Mouse (Mus musculus): ENCODE data around the gene Atxn2. TPM values are rescaled to one million over a fixed set of nuclear protein-coding genes. Genes with fewer than 3 reads are reported as not detected.
"Not testable (repeated sequence)": the region's sequence is repeated elsewhere in the genome, so short reads cannot be mapped to it uniquely, and the experiment has no call there.

Atxn2 gene
- polyA plus RNA-seq, 1 experiment from 2014 or later = 42.0 TPM

DNA sequence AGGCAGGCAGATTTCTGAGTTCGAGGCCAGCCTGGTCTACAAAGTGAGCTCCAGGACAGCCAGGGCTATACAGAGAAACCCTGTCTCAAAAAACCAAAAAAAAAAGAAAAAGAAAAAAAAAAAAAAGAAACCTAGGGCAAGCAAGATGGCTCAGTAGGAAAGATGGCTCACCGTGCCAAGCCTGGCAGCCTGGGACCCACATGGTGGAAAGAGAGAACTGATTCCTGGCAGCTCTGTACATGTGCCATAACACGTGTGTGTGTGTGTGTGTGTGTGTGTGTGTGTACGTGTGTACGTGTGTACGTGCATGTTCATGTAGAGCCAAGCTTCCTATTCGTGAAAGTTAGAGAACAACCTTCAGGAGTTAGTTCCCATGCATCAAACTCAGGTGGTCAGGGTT, 19.7 kb upstream of the Atxn2 start:
- WGBS = 95% methylated on average over 7 of the region's 7 CpGs
- not testable (repeated sequence) for H3K9me3 ChIP-seq; H3K4me3 ChIP-seq; DNase-seq (ENCODE audit: low spot score); H3K4me1 ChIP-seq (replicated peaks); H3K27me3 ChIP-seq (ENCODE audit: insufficient read depth, poor library complexity, severe bottlenecking); H3K27ac ChIP-seq
- peaks cover 17% of the 10 kb centered on the region for H3K36me3 ChIP-seq

DNA sequence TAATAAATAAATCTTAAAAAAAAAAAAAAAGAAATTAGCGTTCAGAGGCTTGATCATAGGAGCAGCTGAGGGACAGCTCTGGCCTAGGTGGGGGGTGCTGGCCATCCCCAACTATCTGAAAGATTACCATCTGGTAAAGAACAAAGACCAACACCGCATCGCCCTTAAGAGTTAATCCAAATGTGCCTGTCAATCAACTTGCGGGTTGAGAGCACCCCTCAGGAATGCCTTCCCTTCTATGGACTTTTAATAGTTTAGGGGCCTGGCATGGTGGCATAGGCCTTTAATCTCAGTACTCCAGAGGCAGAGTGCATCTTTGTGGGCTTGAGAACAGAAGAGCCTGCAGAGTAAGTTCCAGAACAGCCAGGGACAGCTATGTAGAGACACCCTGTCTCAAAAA, 18.2 kb upstream of the Atxn2 start:
- Histone ChIP-seq H3K36me3 (peaks cover 2% of the 10 kb centered on the region), H3K9me3 (no peaks in the 10 kb centered on the region), H3K4me3 (no peak overlapping the region), H3K27me3 (ENCODE audit: insufficient read depth, poor library complexity, severe bottlenecking) (no peaks in the 10 kb centered on the region), H3K4me1 (replicated peaks) (peaks cover 4% of the 10 kb centered on the region), H3K27ac (no peak overlapping the region)
- no peak for DNase-seq (ENCODE audit: low spot score)
- 83% methylated on average over 4 of the region's 4 CpGs for WGBS

DNA sequence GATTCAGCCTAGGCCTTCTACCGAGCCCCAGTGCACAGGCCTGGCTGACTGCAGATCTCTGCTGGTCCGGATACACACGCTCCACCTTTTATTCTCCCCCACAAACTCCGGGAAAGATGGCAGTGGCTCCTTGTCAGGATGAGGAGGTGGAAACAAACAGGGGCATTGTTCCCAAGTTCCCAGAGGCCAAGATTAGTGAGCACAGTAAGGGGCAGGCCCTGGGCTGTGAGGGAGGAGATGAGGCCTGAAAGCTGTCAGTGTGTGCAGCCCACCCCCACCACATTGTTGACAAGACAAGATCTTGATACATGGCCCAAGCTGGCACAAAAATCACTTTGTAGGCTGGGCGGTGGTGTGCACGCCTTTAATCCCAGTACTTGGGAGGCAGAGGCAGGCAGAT, 14.4 kb upstream of the Atxn2 start:
- no peak overlapping the region for H3K27ac ChIP-seq
- no peak overlapping the region for H3K4me3 ChIP-seq
- H3K4me1 ChIP-seq (replicated peaks) = peaks cover 13% of the 10 kb centered on the region
- H3K27me3 ChIP-seq (ENCODE audit: insufficient read depth, poor library complexity, severe bottlenecking) = no peaks in the 10 kb centered on the region
- DNase-seq (ENCODE audit: low spot score) = peak; percentile 9
- WGBS = 59% methylated on average over 6 of the region's 6 CpGs
- no peaks in the 10 kb centered on the region for H3K9me3 ChIP-seq
- H3K36me3 ChIP-seq = no peaks in the 10 kb centered on the region

DNA sequence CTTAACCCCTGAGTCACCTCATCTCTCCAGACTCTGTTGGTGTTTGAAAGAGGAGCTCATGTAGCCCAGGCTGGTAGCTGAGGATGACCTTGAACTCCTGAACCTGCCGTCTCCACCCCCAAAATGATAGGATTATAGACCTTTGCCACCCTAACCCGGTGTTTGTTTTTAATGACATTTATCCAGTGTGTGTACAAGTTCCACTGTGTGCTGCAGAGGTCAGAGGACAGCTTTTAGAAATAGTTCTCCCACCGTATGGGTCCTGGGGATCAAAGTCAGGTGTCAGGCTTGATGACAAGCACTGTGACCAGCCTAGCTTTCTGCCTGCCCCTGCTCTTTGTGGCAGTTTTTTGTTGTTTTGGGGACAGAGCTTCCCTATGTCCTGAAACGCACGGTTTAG, 11.2 kb upstream of the Atxn2 start:
- no peak for DNase-seq (ENCODE audit: low spot score)
- Histone ChIP-seq H3K4me1 (replicated peaks) (peaks cover 19% of the 10 kb centered on the region), H3K36me3 (no peaks in the 10 kb centered on the region), H3K27me3 (ENCODE audit: insufficient read depth, poor library complexity, severe bottlenecking) (no peaks in the 10 kb centered on the region), H3K27ac (no peak overlapping the region), H3K4me3 (no peak overlapping the region), H3K9me3 (no peaks in the 10 kb centered on the region)
- 48% methylated on average over 5 of the region's 5 CpGs for WGBS

DNA sequence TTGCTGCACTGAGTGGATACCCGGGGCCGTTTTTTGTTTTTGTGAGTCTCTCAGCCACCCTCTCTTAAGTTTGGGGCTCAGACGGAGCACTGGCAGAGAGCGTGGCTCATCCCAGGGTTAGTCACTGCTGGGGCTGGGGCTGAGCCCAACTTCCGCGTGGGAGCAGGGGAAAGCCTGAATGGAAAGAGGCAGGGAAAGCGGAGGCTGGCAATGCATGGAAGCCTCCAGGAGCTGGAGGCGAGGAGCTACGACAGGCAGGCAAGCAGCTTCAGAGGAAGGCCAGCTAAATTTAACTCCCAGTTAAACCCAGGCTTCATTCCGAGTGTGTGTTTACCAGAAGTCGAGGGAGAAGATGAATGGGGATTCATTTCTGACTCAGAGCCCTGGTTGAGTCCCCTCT, 10.6 kb upstream of the Atxn2 start:
- DNase-seq (ENCODE audit: low spot score) = no peak
- H3K27ac ChIP-seq = peak overlapping the region; percentile 54; the same call in 1 of the 2 replicates
- peaks cover 23% of the 10 kb centered on the region for H3K4me1 ChIP-seq (replicated peaks)
- H3K27me3 ChIP-seq (ENCODE audit: insufficient read depth, poor library complexity, severe bottlenecking) = no peaks in the 10 kb centered on the region
- WGBS = 35% methylated on average over 11 of the region's 11 CpGs
- no peak overlapping the region; the same call in 1 of the 2 replicates for H3K4me3 ChIP-seq
- H3K9me3 ChIP-seq = no peaks in the 10 kb centered on the region
- H3K36me3 ChIP-seq = no peaks in the 10 kb centered on the region

DNA sequence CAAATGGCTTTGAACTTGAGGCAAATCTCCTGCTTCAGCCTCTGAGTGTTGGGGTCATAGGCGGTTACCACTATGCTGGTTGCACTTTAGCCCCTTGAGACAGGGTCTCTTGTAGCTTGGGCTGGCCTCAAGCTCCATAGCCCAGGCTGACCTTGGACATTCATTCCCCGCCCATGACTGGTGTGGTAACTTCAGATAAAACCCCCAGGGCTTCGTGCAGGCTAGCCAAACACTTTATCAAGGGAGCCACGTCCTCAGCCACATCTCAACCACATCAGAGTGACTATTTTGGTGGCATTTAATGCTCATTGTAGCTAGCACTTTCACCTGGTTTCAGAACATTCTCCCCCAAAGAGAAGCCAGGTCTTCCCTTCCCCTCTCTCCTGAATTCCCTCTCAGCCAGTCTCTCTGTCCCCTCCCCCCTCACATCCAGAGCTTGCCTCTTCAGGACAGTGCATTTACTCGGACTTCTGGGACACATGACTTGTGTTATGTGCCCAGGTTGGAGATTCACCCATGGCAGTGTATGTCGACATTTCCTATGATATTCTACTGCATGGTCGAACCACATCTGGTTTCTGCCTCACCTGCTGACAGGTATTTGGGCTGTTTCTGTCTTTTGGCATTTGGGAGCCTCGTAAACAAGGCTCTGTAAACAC, 9.9 kb upstream of the Atxn2 start:
- no peak overlapping the region for H3K4me3 ChIP-seq
- H3K9me3 ChIP-seq = no peaks in the 10 kb centered on the region
- DNase-seq (ENCODE audit: low spot score) = no peak
- H3K27ac ChIP-seq = peak overlapping the region; percentile 56; the same call in 1 of the 2 replicates
- H3K4me1 ChIP-seq (replicated peaks) = peaks cover 23% of the 10 kb centered on the region
- 59% methylated on average over 8 of the region's 8 CpGs for WGBS
- H3K27me3 ChIP-seq (ENCODE audit: insufficient read depth, poor library complexity, severe bottlenecking) = no peaks in the 10 kb centered on the region
- no peaks in the 10 kb centered on the region for H3K36me3 ChIP-seq

DNA sequence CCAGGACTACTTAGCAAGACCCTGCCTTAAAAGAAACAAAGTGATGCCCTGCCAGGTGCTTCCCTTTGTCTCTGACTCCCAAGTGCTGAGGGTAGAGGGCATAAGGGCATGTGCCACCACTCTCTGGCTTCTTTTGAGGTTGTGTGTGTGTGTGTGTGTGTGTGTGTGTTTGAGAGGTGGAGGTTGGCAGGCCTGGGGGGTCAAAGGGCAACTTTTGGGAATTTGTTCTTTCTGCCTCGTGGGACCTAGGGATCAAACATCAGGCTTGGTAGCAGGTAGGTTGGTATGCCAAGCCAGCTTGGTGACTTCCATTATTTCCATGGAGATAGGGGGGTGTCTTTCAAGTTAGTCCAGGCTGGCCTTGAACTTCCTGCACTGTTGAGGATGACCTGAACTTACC, 7.8 kb upstream of the Atxn2 start:
- H3K4me3 ChIP-seq = no peak overlapping the region
- no peak for DNase-seq (ENCODE audit: low spot score)
- peaks cover 19% of the 10 kb centered on the region for H3K4me1 ChIP-seq (replicated peaks)
- no peaks in the 10 kb centered on the region for H3K36me3 ChIP-seq
- H3K27me3 ChIP-seq (ENCODE audit: insufficient read depth, poor library complexity, severe bottlenecking) = no peaks in the 10 kb centered on the region
- no peaks in the 10 kb centered on the region for H3K9me3 ChIP-seq
- H3K27ac ChIP-seq = 0 out of 2 replicates have a peak overlapping the region, but pooled peaks have one; percentile 16
- 67% methylated on average over 1 of the region's 1 CpGs for WGBS

DNA sequence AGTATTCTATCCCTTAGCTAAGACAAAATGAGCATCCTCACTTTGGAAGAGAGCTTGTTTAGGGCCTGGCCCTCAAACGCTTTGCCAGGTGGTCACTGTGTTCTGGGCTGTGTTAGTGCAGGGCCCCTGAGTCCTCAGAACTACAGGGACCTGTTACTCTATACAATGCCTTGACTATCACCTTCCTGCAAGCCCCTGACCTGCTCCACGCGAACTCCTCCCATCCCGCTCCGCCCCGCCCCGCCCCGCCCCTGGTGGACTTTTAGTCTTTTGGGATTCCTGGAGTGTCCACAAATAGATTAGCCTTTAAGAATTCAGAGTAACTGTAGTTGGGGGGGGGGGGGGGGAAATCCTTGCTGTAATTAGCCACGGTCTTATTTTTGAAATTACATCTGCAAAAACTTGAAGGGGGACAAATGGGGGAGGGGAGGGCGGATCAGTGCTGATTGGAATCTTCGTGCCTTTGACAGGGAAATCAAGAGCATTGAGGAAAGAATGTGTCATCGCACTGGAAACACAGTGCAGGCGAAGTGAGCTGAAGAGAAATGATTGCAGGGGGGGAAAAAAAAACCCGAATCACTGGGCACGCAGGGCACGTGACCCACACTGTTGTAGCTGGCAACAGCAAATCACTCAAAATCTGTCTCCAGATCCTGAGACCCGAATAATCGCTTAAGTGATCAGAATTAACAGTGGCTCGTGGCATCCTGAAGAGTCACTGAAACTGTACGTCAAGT, 6.5 kb upstream of the Atxn2 start:
- Histone ChIP-seq H3K36me3 (no peaks in the 10 kb centered on the region), H3K27ac (no peak overlapping the region), H3K4me3 (peak overlapping the region; percentile 37), H3K9me3 (no peaks in the 10 kb centered on the region), H3K4me1 (replicated peaks) (peaks cover 19% of the 10 kb centered on the region), H3K27me3 (ENCODE audit: insufficient read depth, poor library complexity, severe bottlenecking) (no peaks in the 10 kb centered on the region)
- DNase-seq (ENCODE audit: low spot score) = peak; percentile 21
- WGBS = 9% methylated on average over 20 of the region's 20 CpGs

DNA sequence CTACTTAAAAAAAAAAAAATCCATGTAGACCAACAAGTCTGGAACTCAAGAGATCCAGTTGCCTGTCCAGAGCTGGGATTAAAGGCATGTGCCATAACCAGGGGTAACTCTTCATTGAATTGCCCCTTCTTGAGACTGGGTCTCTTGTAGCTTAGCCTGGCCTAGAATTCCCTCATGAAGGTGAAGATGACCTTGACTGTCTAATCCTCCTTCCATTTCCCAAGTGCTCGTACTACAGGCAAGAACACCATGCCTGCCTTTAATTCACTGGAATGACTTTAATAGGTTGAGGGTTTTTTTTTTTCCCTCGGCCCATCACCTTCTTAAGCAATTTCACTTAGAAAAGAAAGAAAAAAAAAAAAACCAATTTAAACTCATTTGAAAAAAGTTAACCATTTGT, 735 bp upstream of the Atxn2 start:
- no peak for DNase-seq (ENCODE audit: low spot score)
- no peaks in the 10 kb centered on the region for H3K9me3 ChIP-seq
- H3K27me3 ChIP-seq (ENCODE audit: insufficient read depth, poor library complexity, severe bottlenecking) = no peaks in the 10 kb centered on the region
- WGBS = 74% methylated on average over 2 of the region's 2 CpGs
- peaks cover 3% of the 10 kb centered on the region; the same call in 1 of the 2 replicates for H3K36me3 ChIP-seq
- peak overlapping the region; percentile 100 for H3K4me3 ChIP-seq
- H3K4me1 ChIP-seq (replicated peaks) = peaks cover 33% of the 10 kb centered on the region
- H3K27ac ChIP-seq = no peak overlapping the region

DNA sequence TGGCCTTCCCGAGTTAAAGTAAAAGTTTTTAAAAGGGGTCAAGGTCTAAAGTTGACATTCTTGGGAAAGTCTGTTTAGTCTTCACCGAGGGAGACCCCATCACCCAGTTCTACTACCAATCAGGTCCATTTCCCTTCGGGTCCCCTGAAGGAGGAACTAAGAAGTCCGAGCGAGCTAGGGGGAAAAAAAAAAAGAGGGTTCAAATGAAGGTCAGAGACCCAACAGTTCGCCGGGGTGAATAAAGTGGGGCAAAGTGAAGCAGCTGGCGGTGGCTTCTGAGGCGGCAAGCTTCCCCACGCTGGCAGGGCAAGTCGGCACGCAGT, 325 bp upstream of the Atxn2 start:
- 1% methylated on average over 12 of the region's 12 CpGs for WGBS
- Histone ChIP-seq H3K27ac (peak overlapping the region; percentile 99), H3K4me1 (replicated peaks) (peaks cover 38% of the 10 kb centered on the region), H3K9me3 (no peaks in the 10 kb centered on the region), H3K4me3 (peak overlapping the region; percentile 100), H3K27me3 (ENCODE audit: insufficient read depth, poor library complexity, severe bottlenecking) (no peaks in the 10 kb centered on the region), H3K36me3 (peaks cover 7% of the 10 kb centered on the region; the same call in 1 of the 2 replicates)
- DNase-seq (ENCODE audit: low spot score) = no peak

DNA sequence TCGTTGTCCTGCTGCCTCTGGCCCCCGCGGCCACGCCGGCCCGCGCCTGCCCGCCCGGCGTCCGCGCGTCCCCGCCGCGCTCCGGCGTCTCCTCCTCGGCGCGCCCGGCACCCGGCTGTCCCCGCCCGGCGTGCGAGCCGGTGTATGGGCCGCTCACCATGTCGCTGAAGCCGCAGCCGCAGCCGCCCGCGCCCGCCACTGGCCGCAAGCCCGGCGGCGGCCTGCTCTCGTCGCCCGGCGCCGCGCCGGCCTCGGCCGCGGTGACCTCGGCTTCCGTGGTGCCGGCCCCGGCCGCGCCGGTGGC, 743 bp downstream of the Atxn2 start:
- under 1% methylated on average over 57 of the region's 57 CpGs for WGBS
- no peak for DNase-seq (ENCODE audit: low spot score)
- H3K27ac ChIP-seq = peak overlapping the region; percentile 99
- peaks cover 45% of the 10 kb centered on the region for H3K4me1 ChIP-seq (replicated peaks)
- peak overlapping the region; percentile 100 for H3K4me3 ChIP-seq
- H3K27me3 ChIP-seq (ENCODE audit: insufficient read depth, poor library complexity, severe bottlenecking) = no peaks in the 10 kb centered on the region
- H3K9me3 ChIP-seq = no peaks in the 10 kb centered on the region
- H3K36me3 ChIP-seq = peaks cover 8% of the 10 kb centered on the region; the same call in 1 of the 2 replicates

DNA sequence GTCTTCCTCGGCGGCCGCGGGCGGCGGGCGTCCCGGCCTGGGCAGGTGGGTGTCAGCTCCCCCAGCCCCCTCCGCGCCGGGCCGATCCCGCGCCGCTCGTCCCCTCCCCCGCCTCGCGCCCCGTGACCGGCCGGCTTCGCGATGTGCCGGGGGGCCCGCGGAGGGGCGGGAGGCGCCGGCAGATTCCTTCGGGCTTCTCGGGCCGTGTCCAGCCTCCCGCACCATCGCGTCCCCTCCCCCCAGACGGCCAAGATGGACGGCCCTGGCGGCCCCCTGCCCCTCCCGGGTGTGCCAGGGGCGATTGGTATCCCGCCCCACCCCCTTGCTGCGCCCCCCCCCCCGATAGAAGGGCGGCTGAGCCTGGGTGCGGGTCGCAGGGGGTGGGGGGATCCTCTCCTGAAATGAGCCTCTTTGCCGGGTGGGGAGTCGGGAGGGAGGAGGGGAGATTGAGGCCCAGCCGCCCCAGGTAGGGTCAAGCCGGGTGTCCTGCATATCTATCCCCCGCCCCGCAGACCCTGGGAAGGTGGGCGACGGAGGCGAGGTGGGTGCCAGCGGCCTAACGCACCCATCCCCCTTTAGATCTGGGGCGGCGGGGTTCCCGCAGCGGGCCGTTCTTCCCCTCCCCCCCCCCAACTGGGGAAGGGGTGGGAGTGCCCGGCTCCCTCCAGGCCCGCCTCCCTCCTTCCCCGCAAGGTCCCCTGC, 1.2 kb downstream of the Atxn2 start:
- H3K4me1 ChIP-seq (replicated peaks) = peaks cover 45% of the 10 kb centered on the region
- H3K4me3 ChIP-seq = peak overlapping the region; percentile 100
- under 1% methylated on average over 66 of the region's 66 CpGs for WGBS
- no peaks in the 10 kb centered on the region for H3K9me3 ChIP-seq
- no peaks in the 10 kb centered on the region for H3K27me3 ChIP-seq (ENCODE audit: insufficient read depth, poor library complexity, severe bottlenecking)
- DNase-seq (ENCODE audit: low spot score) = peak; percentile 66
- H3K27ac ChIP-seq = peak overlapping the region; percentile 99
- peaks cover 13% of the 10 kb centered on the region for H3K36me3 ChIP-seq

DNA sequence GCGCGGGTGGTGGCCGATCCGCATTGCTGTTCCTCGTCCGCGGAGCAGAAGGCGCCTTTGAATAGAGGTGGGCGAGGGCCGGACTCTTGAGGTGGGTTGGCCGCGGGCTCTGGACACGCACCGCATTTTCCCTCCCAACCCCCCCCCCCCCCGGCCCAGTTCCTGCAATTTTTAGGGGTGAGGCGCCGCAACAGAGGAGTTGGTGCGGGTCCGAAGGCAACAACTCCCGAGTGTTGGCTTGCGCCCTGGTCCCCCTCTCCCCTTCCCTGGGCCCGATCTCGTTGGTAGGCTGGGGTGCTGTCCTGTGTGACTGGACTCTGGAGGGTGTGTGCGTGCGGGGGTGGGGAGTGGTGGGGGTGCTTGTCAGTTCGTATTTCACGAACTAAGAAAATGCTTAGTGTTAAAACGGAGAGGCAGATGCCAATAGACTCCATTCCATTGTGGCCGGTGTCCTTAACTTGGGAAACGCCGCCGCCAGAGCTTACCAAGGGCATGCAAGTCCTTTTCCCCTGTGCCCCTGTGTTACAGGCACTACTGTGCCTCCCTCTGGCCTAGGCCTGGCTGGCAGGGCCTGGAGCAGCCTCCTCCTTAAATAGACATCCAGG, 1.9 kb downstream of the Atxn2 start:
- Histone ChIP-seq H3K9me3 (no peaks in the 10 kb centered on the region), H3K27me3 (ENCODE audit: insufficient read depth, poor library complexity, severe bottlenecking) (no peaks in the 10 kb centered on the region), H3K36me3 (peaks cover 19% of the 10 kb centered on the region), H3K4me1 (replicated peaks) (peaks cover 45% of the 10 kb centered on the region), H3K4me3 (peak overlapping the region; percentile 100), H3K27ac (peak overlapping the region; percentile 99)
- DNase-seq (ENCODE audit: low spot score) = peak; percentile 70
- under 1% methylated on average over 31 of the region's 32 CpGs for WGBS
